Mouse (Mus musculus) gastrocnemius, postnatal 25 days (tissue): Measurements from ENCODE around the gene Mia2. TPM values are rescaled to one million over a fixed set of nuclear protein-coding genes. Genes with fewer than 3 reads are reported as not detected.
A peak's percentile ranks its signal among the peaks of the same experiment; 100 is the strongest.

Experiments
- DNase-seq: peaks from one replicate; pipeline ENCODE4 v3.0.0; 2022
- total RNA-seq, 2 experiments: library from RNA; stranded (reverse); gene quantifications; 1 replicate in 1 of 2; 2 replicates in 1 of 2; pipeline ENCODE4 v1.2.3; 2021

The Mia2 gene
- total RNA-seq, 2 experiments from 2014 or later: 88.3 to 97.4 TPM

DNA sequence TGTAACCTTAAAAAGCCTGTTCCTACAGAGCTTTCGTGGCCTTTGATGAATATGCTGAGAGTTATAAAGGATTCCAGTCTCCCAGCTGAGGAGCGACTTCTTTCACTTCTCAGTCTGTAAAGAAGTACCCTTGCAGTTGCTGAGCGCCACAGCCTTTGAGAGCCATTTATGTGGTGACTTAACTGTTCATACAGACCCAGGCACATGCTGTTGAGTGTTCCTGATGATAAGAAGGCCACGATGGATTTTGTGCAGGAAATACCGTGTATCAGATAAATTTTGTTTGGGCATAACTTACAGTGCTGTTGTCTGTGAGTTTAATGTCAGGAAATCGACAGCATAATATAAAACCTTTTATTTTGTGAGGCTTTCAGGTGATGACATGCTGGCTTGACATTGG is 68.9 kb downstream of the Mia2 start:
- no peak for DNase-seq

DNA sequence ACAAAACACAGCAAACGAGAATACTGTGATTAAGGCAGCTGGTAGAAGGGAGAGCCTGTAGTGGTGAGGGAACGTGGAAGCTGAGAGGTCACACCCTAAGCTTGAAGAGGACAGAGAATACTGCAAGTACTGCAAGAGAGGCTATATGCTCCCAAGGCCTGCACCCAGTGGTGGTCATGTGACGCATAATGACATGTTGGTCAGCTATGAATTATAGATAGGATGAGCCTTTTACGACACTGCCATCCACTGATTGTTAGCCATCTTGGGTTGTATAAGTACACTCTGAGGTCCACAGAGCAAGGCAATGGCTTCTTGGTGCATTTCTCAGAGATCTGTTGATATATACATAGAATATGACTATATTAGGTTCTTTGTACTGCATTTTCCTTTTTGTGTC is 71.0 kb downstream of the Mia2 start:
- DNase-seq: no peak

DNA sequence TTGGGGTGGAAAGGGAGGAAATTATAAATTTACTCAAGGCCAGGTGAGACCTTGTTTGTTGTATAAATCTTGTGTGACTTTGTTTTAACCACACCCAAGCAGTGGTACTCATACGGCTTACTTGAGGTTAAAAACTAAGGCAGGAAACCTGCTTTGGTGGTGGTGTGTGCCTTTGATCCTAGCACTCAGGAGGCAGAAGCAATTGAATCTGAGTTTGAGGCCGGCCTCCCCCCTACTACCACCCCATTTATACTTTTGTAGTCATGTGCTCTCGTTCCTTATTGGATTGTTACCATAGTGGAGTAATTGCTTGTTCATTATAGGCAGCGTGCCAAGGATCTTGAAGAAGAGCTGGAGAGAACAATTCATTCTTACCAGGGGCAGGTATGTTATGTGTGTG is 74.3 kb downstream of the Mia2 start:
- DNase-seq: no peak

DNA sequence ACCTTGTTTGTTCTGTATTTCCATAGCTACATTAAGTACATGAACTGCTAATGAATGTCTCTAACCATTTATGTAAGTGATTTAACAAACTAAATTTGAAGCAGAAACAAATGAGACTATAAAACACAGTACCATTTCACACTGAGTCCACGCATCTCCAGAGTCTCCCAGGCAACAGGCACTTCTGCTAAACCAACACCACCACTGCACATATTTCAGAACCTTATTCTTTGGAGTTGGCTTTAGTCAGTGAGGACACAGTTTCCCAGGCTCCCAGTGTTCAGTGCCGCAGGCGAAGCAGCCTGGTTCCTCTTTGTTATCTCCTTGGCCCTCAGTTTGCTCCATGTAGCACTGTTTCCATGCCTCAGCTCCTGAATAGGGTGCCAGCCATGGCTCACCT is 82.2 kb downstream of the Mia2 start:
- DNase-seq: no peak

DNA sequence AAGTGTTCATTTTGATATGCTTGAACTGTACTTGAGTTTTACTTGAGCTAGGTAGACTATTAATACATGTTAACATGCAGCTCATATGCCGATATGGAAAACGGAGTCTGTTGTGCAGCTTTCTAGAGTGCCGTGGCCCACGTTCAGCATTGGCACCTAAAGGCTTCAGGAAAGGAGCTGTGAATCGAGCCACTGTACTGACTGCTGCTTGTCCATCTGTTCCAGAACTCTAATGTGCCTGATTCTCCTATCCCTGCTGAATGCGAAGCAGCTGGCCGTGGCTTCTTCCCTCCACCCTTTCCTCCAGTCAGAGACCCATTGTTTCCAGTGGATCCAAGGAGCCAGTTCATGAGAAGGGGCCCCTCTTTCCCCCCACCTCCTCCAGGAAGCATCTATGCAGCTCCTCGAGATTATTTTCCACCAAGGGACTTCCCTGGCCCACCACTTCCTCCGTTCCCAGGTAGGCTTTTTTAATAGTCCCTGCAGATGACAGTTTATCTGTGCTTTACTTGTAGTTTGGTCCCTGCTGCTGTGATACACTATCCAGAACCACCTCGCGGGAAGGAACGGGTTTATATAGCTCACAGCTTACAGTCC is 92.6 kb downstream of the Mia2 start:
- no peak for DNase-seq

DNA sequence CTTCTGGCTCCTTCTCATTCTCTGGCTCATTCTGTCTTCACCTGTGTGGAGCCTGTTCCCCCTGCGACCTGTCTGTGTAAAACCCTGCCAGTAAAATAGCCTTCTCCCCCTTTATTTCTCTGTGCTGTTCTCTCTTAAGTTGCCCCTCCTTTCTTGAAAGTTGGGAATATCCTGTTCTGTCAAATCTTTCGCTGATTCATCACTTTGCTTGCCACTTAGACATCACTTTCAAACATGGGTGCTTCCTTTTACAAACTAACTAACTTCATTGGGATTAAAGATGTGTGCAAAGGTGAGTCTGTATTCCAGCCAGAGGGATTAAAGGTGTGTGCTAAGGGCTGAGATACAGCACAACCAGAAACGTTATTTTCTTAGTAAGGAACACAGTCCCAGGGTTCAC is 98.0 kb downstream of the Mia2 start:
- no peak for DNase-seq

DNA sequence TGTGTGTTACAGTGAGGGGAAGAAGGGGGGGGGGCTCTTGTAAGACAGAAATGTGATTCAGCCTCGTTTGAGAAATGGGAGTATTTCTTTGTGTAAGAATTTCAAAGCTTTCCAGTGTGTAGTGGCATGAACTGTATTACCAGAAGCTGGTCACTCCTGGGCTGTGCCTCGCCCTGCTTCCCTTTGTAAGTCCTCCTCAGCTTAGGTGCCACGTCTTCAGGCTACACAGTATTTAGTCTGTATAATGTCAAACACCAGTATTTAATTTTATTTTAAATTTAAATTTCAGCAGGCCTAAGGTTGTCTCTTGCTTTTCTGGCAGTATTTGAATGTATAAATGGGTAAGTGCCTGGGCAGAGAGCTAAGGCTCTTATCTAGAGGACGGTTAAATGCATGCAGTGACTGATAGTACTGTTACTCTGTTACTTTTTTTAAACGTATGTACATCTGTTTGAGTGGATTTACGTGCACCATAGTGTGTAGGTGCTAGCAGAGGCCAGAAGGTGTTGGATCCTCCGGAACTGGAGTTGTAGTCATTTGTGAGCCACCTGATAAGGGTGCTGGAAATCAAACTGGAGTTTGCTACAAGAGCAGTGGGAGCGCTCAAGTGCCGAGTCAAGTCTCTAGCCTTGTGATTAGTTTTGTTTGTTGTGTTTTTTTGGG is 98.9 kb downstream of the Mia2 start:
- no peak for DNase-seq

DNA sequence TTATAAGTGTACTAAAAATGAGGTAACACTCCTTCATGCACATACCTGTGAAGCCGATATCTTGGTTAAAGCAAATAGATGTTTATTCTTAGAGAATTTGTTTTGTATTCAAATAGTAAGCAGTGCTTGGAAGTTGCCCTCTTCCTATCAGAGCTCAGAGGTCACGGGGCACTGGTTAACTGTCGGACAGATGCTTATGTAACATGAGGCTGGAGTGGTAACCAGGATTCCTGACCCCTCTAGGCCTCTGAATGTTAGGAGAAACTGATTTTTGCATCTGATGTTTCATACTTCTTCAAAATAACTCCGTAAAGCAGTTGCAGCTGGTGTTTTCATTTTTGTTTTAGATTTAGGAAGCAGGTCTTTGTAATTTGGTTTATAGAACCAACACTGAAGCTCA is 99.5 kb downstream of the Mia2 start:
- DNase-seq: no peak

DNA sequence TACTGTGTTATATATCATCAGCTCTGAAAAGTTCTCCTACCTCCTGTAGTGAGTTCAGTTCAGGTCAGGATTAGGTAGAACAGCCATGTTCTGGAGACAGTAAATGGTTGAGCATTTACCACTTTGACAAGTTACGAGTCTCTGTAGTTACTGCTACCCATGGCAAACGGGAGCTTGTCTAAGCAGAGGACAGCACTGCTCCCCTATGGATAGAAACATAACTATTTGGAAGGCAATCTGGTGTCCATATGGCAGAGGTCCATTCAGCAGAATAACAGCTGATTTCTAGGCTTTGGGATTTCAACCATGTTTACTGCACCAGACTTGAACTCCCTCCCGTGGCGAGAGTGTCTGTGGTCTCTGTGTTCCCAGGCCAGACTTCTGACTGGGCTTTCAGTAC is 100.3 kb downstream of the Mia2 start:
- DNase-seq: no peak

DNA sequence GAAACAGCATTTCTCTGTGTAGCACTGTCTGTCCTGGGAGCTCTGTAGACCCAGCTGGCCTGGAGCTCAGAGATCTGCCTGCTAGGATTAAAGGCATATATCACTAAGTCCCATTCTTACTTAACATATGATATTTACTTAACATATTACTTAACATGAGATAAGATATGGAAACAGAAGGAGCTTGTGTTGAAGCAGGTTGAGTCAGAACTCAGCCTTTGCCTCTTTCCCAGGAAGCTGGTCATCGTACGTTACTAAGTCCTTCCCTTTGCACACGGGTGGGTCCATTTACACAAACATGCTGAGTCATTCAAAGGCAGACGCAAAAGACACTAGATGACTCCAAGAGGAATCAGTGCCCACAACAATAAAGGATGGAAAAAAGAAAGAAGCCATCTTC is 103.2 kb downstream of the Mia2 start:
- DNase-seq: no peak

DNA sequence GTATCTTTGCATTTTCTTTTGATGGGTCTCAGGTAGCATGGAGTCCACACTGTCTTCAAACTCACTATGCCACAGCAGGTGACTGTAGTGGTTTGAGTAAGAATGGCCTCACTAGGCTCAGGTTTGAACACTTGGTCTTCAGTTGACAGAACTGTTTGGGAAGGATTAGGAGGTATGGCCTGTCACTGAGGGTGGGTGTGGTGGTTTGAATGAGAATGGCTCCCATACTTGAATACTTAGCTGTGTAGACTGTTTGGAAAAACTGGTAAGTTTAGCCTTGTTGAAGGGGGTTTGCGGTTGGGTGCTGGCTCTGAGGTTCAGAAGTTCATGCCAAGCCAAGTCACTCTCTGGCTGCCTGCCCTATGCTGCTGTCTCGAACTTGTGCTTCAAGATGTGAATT is 103.8 kb downstream of the Mia2 start:
- no peak for DNase-seq

DNA sequence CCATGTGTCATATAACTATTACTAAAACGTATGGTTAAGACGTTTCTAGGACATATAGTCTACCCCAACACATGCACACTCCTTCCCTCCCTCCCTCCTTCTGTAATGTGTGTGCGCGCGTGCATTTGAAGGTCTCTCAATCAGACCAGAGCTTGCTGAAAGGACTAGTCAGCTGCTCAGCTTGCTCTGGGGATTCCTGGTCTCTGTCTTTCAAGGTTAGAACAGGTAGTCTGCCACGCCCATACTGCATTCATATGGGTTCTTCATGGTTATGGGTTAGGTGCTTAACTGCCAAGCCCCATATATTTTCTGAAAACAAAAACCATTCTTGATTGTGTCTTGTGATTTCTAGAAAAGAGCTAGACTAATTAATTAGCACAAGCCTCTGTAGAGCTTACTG is 110.0 kb downstream of the Mia2 start:
- DNase-seq: no peak

DNA sequence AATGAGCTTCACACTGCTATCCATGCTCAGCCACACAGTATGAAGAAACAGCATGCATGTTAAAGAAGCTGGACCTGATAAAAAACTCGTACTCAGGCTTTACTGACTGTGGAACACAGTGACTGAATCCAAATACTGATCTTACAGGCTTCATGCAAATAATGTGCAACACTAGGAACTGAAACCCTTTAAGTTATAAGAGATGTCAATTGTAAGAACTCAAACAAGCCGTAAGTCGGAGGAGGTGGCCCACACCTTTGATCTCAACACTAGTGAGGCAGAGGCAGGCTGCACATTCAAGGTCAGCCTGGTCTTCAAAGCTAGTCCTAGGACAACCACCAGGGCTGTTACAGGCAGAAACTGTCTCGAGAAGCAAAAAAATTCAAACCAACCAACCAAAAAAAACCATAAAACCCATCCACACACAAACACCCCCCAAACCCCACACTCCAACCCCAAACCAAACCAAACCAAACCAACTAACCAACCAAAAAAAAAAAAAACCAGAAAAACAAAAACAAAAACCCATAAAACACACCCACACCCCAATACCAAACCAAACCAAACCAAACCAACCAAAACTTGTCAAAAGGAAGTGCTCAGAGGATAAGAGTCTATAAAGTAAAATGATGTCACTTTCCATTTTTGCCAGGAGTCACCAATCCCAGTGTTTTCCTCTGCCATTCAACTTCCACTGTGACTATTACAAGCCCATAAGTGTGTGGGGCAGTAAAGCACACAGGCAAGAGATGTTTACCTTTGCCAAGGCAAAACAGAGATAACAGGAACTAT is 110.8 kb downstream of the Mia2 start:
- no peak for DNase-seq

DNA sequence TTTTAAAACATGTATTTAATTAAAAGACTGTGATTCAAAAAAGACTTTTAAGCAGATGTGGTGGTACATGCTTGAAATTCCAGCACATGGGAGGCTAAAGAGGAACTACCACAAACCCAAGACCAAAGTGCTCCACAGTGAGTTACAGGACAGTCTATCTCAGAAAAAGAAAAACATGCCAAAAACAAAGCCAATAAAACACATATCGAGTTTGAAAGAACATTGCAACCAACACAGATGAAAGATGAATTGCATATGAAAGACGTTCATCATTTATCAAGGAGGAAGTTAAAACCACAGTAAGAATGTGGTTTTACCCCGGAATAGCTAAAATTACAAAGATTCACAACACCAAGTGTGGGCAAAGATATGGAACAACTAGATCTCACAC is 111.4 kb downstream of the Mia2 start:
- no peak for DNase-seq

DNA sequence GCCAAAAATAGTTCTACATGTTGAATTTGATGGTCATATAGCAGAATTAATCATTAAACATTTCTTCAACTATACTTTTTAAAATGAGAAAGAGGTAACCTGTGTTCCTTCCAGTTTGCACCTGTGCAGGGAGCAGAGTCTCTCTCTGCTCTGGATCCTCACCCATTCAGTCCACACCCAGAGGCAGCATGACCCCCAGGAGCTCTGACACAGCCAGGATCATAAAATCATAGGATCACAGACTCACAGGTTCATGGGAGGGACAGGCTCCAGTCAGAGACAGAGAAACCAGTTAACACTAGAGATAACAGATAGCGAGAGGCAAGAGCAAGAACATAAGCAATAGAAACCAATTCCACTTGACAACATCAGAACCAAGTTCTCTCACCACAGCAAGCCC is 112.2 kb downstream of the Mia2 start:
- no peak for DNase-seq

DNA sequence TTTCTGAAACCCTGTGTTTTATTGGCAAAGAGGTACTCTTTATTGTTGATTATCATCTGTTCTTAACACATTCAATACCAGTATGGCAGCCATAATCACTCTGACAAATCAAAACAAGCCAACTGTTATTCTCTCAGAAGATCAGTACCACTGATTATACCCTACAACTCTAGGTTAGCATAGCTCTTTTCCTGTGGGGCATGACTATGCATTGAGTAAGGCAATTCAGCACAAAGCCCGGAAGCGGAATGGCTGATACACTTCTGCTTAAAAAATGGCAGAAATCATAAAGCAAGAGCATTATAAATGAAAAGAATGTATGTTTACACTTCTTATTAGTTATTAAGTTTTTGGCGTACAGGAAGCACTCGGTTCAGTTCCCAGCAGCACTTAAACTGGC is 120.6 kb downstream of the Mia2 start:
- no peak for DNase-seq

DNA sequence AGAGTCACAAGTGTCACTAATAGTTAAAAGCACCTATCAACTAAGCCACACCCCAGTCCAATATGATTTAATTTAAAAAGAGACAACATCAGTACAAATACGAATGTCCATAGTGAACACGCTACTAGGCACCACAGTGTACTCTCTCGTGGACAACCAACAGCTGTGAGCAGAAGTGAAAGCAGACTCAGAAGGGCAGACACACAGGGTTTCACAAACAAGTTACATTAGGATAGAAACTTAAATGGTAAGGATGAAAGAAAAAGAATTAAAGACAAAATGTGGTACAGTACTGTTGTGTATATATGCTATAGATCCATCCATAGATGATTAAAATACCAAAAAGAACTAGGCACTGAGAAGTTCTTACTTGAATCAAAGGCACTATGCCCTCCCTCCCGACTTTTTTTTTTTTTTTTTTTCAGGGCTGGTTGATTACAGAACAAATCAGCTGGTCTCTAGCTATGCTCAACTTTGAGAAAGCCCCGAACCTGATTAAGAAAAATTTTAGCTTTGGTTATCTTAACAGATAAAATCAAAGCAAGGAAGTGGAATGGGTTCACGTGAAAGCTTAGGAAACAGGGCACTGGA is 121.2 kb downstream of the Mia2 start:
- no peak for DNase-seq

DNA sequence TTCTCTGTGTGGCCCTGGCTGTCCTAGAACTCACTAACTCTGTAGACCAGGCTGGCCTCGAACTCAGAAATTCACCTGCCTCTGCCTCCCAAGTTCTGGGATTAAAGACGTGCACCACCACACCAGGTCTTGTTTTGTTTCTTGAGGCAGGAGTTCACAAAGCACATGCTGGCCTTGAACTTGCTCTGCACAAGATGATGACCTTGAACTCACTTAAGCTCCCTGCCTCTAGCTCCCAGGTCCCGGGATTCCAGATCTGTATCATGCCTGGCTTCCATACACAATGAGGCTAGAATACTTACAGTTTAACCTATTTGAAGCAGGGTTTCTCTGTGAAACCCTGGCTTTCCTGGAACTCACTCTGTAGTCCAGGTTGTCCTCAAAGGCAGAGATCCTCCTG is 121.7 kb downstream of the Mia2 start:
- DNase-seq: no peak

DNA sequence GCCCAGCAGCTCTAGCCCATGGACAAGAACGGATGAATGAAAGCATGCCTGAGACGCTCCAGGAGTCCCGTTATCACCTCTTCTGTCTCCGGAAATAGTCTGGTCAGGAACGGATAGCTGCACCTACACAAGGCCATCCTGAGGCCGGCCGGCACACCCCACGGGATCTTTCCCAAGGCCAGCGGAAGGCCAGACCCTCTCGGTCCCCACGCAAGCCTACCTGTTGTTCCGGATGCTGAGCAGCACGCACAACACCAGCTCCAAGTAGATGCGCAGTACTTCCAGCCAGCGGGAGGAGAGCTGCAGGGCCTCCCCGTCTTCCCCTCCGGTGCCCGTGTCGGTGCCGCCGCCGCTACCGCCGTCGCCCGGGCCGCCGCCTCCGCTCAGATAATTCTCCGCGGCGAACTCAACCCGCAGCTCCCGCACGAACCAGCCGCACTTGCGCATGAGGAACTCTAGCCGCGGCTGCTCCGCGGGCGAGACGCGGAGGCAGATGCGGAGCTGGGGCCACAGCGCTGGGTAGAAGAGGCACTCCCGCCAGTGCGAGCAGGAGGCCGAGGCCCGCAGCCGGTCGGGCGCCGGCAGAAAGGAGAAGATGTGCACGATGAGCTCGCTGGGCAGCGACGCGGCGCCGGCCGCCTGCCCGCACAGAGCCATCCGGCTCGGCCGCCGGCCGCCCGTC is 123.2 kb downstream of the Mia2 start:
- peak; percentile 36 for DNase-seq

DNA sequence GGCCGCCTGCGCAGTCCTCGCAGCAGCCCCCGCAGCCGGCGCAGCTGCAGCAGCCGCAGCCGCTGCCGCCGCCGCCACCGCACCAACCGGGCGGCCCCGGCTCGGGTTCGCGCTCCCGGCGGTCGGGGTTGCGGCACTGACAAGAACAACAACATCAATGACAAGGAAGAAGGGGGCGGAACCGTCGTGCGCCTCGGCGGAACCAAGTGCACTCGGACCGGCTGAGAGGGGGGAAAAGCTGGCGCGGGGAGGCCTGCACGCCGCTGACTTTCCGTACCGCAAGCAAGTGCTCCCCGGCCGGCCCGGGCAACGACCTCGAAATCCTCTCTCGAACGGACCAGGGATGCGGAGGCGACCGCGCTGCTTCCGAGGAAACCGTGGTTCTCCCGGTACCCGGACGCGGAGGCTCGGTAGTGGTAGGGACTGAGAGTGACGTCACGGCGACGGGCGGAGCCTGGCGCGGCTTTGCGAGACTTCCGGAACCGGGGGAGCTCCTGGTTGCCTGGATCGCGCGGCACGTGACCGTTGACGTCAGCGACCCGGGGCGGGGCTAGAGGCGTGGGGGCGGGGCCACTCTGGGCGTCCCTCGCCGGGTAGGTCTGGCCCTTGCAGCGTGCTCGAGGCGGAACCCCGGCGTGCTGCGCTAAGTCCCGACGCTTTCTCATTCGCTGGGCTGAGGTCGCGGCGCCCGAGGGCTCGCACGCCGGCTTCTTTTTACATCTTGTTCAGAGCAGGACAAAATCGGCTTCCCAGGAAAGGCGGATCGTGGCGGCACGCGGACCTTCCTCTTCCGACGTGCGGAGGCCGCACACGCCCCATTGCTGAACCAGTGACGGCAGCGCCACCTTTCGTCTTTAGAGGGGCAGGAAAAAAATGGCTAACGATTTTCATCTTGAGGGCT is 124.0 kb downstream of the Mia2 start, which contains the start of gene Fbxo33:
TSS of gene Fbxo33 (minus strand) at position 401 of the 901 bp plus-strand sequence.
- peak; percentile 97 for DNase-seq

DNA sequence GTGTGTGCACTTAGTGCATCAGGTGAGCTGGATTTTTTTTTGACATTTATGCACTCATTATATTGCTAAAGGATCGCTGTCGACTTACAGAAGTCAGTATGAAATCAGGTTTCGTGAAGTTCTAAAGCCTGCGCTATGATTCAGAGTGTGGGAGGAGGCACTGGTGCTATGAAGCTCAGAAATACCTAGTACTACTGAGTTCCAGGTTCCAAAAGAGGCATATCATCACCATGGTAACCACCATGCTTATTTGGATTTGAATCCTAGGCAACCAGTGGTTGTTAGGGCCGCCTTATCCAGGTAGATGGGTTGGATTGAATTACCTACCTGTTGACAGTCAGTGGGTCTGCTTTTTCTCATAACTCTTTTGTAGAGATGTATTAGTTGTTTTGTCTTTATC is 132.8 kb downstream of the Mia2 start:
- no peak for DNase-seq

DNA sequence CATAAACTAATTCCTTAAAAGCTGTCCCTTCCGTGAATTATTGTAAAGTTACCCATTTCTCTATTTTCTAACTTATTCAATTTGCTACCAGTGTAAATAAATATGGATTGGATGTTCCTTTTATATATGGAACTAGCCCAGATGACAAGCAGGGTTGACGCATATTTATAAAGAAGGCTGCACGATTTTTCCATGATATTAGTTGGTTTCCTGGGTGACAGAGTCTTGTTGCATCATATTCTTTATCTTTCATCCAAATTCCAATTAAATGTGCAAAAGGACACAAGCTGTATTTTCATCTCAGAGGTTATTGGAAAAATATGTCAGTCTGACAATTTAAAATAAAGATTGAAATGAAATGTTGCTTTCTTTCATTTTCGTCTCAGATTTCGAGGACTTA is 142.8 kb downstream of the Mia2 start:
- no peak for DNase-seq
